Mouse (Mus musculus) E14TG2a.4 (cell line): Measurements from ENCODE around the gene Sestd1.

Source experiments
- H3K27me3 ChIP-seq: 2 replicates; pipeline ENCODE4 v1.6.1; 2014; ENCODE audit warnings: low read length, control low read depth; ENCODE audit not compliant: insufficient read depth
- H3K36me3 ChIP-seq: 2 replicates; pipeline ENCODE4 v1.6.1; 2014; ENCODE audit warnings: low read length, control low read depth; ENCODE audit not compliant: insufficient read depth
- H3K4me1 ChIP-seq: replicated peaks from 2 replicates; pipeline ENCODE4 v1.6.1; 2014; ENCODE audit warnings: low read depth, low read length, control low read depth
- H3K4me3 ChIP-seq: replicated peaks from 2 replicates; pipeline ENCODE4 v1.5.1; 2014; ENCODE audit warnings: mild to moderate bottlenecking, low read length
- H3K9me3 ChIP-seq: 2 replicates; pipeline ENCODE4 v1.6.1; 2014; ENCODE audit warnings: low read length, control low read depth
- CTCF ChIP-seq: conservative IDR thresholded peaks from 2 replicates; pipeline ENCODE4 v1.5.1; 2014; ENCODE audit warnings: low read length
- NANOG ChIP-seq: IDR thresholded peaks from 2 replicates; pipeline ENCODE4 v1.6.1; 2014; ENCODE audit warnings: borderline replicate concordance, low read length, mixed read lengths
- POU5F1 ChIP-seq: IDR thresholded peaks from 2 replicates; pipeline ENCODE4 v1.6.1; 2014; ENCODE audit warnings: low read length, borderline replicate concordance

Gene Sestd1

GRCm38 (mm10) chr2:77182271-77182995 lies 98.0 kb downstream of the Sestd1 start:
- H3K4me1 ChIP-seq, result peaks cover 5% of the 10 kb centered on the region
- H3K4me3 ChIP-seq, result no peak overlapping the region
- H3K36me3 ChIP-seq, result peaks cover 3% of the 10 kb centered on the region; the same call in 1 of the 2 replicates
- TF ChIP-seq CTCF, result no peak
- no peak for TF ChIP-seq NANOG
- TF ChIP-seq POU5F1, result no peak
- H3K27me3 ChIP-seq, result no peaks in the 10 kb centered on the region
- peaks cover 7% of the 10 kb centered on the region; the same call in 1 of the 2 replicates for H3K9me3 ChIP-seq

GRCm38 (mm10) chr2:77177472-77177871 lies 102.9 kb downstream of the Sestd1 start:
- Histone ChIP-seq H3K4me1 (peaks cover 40% of the 10 kb centered on the region), H3K27me3 (no peaks in the 10 kb centered on the region), H3K36me3 (no peaks in the 10 kb centered on the region), H3K4me3 (no peak overlapping the region), H3K9me3 (peaks cover 7% of the 10 kb centered on the region; the same call in 1 of the 2 replicates)
- TF ChIP-seq POU5F1, result no peak
- no peak for TF ChIP-seq CTCF
- TF ChIP-seq NANOG, result no peak

DNA sequence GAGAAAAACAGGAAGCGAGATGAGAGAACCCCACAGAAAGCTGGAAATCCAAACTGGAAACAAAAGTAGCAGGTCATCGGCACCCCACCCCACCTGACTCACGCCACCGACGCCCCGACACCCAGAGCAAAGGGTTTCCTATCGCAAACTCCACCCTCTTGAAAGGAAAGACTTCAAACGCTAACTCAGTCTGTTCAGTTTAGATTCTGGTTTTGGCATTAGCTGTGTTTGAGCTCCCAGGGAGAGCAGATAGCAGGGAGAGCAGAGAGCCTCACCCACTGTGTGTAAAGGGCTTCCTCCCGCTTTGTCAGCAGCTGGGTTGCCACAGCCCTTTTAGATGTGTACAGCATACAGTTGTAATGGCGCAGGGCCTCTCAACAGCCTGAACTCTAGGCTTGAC lies 104.0 kb downstream of the Sestd1 start:
- peak overlapping the region; percentile 35 for H3K4me3 ChIP-seq
- peaks cover 10% of the 10 kb centered on the region for H3K27me3 ChIP-seq
- H3K9me3 ChIP-seq, result peaks cover 7% of the 10 kb centered on the region; the same call in 1 of the 2 replicates
- H3K36me3 ChIP-seq, result no peaks in the 10 kb centered on the region
- peaks cover 50% of the 10 kb centered on the region for H3K4me1 ChIP-seq
- TF ChIP-seq POU5F1, result no peak
- TF ChIP-seq CTCF, result no peak
- TF ChIP-seq NANOG, result no peak

DNA sequence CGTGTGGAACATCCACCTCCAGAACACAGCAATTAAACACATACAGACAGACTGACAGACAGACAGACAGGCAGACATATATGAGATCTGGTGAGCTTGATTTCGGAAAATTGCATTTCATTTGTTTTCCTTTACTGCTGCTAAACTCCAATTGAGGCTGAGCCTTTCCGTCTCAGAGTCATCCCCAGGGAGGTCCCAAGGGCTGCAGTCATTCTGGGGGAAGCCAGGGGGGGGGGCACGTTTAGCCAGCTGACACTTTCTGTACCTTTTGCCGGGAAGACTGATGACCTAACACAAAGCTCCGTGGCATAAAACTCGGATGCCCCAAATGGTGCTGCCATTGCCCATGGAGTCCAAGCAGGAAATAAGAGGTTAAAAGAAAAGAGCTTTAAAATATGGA lies 105.0 kb downstream of the Sestd1 start:
- H3K4me3 ChIP-seq, result no peak overlapping the region
- H3K36me3 ChIP-seq, result no peaks in the 10 kb centered on the region
- peaks cover 7% of the 10 kb centered on the region; the same call in 1 of the 2 replicates for H3K9me3 ChIP-seq
- H3K27me3 ChIP-seq, result peaks cover 14% of the 10 kb centered on the region
- H3K4me1 ChIP-seq, result peaks cover 56% of the 10 kb centered on the region
- no peak for TF ChIP-seq NANOG
- no peak for TF ChIP-seq POU5F1
- no peak for TF ChIP-seq CTCF

DNA sequence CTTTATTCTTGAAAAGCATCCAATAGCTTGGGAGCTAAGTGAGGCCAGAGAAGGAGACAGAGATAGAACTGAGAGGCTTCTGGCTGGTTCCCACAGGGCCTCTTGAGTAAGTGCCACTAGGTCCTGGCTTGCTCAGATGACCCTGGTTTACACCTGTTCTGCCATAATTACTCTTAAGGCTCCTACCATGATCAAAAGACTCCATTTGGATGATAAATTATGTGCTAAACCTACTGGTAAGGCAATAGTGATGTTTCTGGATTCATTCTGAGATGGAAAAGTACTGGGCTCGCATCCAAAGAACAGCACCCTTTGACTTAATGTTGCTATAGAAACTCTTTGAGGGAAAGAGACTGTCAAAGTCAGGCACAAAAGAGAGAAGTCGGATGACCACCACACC lies 106.1 kb downstream of the Sestd1 start:
- no peaks in the 10 kb centered on the region for H3K36me3 ChIP-seq
- peaks cover 4% of the 10 kb centered on the region; the same call in 1 of the 2 replicates for H3K9me3 ChIP-seq
- no peak for TF ChIP-seq CTCF
- no peak for TF ChIP-seq POU5F1
- no peak for TF ChIP-seq NANOG
- no peak overlapping the region for H3K4me3 ChIP-seq
- H3K27me3 ChIP-seq, result peaks cover 14% of the 10 kb centered on the region
- H3K4me1 ChIP-seq, result peaks cover 67% of the 10 kb centered on the region

DNA sequence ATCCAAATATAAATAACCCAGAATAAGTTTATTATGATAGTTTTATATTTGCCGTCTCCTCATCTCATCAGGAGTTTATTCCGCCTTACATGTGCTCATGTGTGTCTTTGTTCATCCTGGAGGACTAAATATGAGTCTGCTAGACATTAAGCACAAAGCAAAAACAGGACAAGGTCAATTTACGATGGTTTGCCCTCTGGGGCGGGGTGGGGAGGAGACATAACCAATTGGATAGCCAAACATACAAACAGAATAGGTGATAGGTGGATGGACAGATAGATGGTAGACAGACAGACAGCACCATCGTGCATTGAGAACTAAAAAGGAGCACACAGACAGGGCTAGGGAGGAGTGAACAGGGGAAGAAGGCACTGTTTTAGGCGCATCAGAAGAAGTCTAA lies 106.6 kb downstream of the Sestd1 start:
- peaks cover 72% of the 10 kb centered on the region for H3K4me1 ChIP-seq
- H3K4me3 ChIP-seq, result no peak overlapping the region
- no peaks in the 10 kb centered on the region for H3K9me3 ChIP-seq
- no peak for TF ChIP-seq POU5F1
- H3K36me3 ChIP-seq, result no peaks in the 10 kb centered on the region
- H3K27me3 ChIP-seq, result peaks cover 14% of the 10 kb centered on the region

GRCm38 (mm10) chr2:77173366-77173765 lies 107.0 kb downstream of the Sestd1 start:
- Histone ChIP-seq H3K9me3 (no peaks in the 10 kb centered on the region), H3K4me3 (no peak overlapping the region), H3K27me3 (peaks cover 15% of the 10 kb centered on the region), H3K4me1 (peaks cover 76% of the 10 kb centered on the region), H3K36me3 (no peaks in the 10 kb centered on the region)
- TF ChIP-seq NANOG (no peak), CTCF (no peak), POU5F1 (no peak)

GRCm38 (mm10) chr2:77172241-77172671 lies 108.1 kb downstream of the Sestd1 start:
- peak overlapping the region; percentile 64 for H3K4me3 ChIP-seq
- H3K36me3 ChIP-seq, result no peaks in the 10 kb centered on the region
- no peaks in the 10 kb centered on the region for H3K9me3 ChIP-seq
- peaks cover 76% of the 10 kb centered on the region for H3K4me1 ChIP-seq
- peaks cover 19% of the 10 kb centered on the region for H3K27me3 ChIP-seq
- TF ChIP-seq NANOG, result no peak
- no peak for TF ChIP-seq POU5F1
- no peak for TF ChIP-seq CTCF

DNA sequence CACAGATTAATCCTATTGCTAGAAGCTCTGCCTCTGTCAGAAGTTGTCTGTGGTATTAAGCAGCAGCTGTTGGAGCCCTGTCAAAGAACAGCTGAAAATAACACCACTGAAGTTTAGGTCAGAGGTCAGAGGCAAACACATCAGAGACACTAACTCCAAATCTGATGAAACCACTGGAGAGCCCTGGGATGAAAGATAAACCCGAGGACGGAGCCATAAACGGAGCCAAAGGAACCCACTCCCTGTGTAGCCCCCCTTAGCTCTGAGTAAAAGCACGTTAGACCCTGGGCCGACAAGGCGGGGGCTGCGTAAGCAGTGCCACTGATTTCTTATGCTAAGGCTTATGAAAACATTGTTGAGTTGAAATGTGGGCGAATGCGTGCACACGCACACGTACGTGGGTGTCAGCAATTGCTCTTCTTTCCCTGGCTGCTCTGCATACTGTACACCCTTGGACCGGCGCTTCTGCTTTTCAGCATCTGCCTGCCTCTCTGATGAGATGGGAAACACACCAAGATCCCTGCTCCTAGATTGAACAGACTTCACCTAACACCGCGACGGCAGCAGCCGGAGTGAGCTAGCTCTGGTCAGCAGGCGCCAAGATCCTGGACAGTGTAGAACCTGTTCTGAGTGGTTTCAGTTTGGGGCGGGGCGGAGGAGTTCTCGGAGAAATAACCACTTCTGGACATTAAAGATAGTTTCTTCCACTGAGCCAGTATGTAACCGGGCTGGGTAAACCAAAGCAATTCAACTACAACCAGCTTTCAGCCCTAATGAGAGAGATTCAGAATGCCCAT lies 108.8 kb downstream of the Sestd1 start:
- TF ChIP-seq NANOG (no peak), CTCF (no peak), POU5F1 (no peak)
- H3K27me3 ChIP-seq, result peaks cover 19% of the 10 kb centered on the region
- peak overlapping the region; percentile 64 for H3K4me3 ChIP-seq
- peaks cover 72% of the 10 kb centered on the region for H3K4me1 ChIP-seq
- no peaks in the 10 kb centered on the region for H3K36me3 ChIP-seq
- H3K9me3 ChIP-seq, result no peaks in the 10 kb centered on the region
